ENCODE assay signal across 8 mouse cellular contexts in the genomic region with DNA sequence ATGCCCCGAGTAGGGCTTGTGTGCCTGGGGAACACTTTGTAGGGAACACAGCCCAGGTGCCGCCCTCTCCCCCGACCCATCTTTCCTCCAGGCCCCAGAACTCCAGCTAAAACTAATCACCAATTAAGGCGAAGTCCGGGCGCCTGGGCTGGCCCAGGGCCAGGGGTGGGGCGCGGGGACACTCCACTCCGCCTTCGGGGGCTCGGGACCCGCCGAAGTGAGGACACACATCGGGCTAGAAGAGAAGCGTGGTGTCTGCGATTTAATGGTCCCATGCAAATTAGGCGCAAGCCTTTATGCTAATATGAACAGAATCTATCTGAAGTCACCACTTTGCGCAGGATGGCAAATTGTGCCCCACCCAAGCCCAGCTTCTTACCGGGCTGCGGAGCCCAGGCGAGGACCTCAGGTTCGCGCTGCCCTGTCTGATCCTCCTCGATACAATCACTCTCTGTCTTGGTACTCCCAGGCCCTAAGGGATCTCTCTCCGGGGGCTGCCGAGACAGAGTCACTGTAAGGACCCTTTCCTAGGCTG. TPM values are rescaled to one million over a fixed set of nuclear protein-coding genes. Genes with fewer than 3 reads are reported as not detected.
DNase-seq lines count a peak whose midpoint lies in the region; ATAC-seq lines count a peak whose summit lies in the region.

No protein-coding gene starts in this region.

- ATAC-seq in kidney, embryonic 16.5 days (ENCODE audit: low FRiP score, low TSS enrichment): peak; percentile 7
- ATAC-seq in megakaryocyte-erythroid progenitor cell, adult 5-6 weeks (replicated peaks; ENCODE audit: low FRiP score, low TSS enrichment, poor library complexity, severe bottlenecking): peak; percentile 69

- DNase-seq in right cerebral cortex, postnatal 25 days: peak; percentile 31
- no peak for DNase-seq in right cerebral cortex, adult 2 months (ENCODE audit: low spot score in 2 of 2)
- DNase-seq in cerebellum, postnatal 14 days: peak; percentile 64 to 66
- DNase-seq in heart, adult 18-20 months: peak; percentile 58 to 73
- peak; percentile 51 for DNase-seq in testis, postnatal 14 days (ENCODE audit: low spot score)
- DNase-seq in left cerebral cortex, adult 11 months (ENCODE audit: low spot score): no peak

- no peaks in the 10 kb centered on the region for H3K9me3 ChIP-seq in kidney, embryonic 16.5 days (ENCODE audit: low read length)

- peak overlapping the region; percentile 93 for H3K27ac ChIP-seq in kidney, embryonic 16.5 days (ENCODE audit: low read length)

- no peaks in the 10 kb centered on the region for H3K27me3 ChIP-seq in kidney, embryonic 16.5 days (ENCODE audit: insufficient read depth, low read length)

- H3K9ac ChIP-seq in kidney, embryonic 16.5 days (replicated peaks; ENCODE audit: low read length): peak overlapping the region; percentile 80

- H3K4me1 ChIP-seq in kidney, embryonic 16.5 days (ENCODE audit: insufficient read depth, low read length): peaks cover 42% of the 10 kb centered on the region

- peak overlapping the region; percentile 69 for H3K4me3 ChIP-seq in kidney, embryonic 16.5 days (ENCODE audit: low read length)

- peak overlapping the region; percentile 96 for H3K4me2 ChIP-seq in kidney, embryonic 16.5 days (replicated peaks; ENCODE audit: low read depth, low read length)

- H3K36me3 ChIP-seq in kidney, embryonic 16.5 days (ENCODE audit: insufficient read depth, low read length): peaks cover 18% of the 10 kb centered on the region

- WGBS in kidney, embryonic 16.5 days: 0% methylated on average over 25 of the region's 26 CpGs

RNA-seq across cellular contexts. Expression of gene Arhgef25, which starts 0.7 kb away (rescaled TPM):
- total RNA-seq in heart, adult 18-20 months (2021): 10 to 100 TPM in 1 of 2 experiments, 1 to 10 TPM in 1; 8.9 to 10.1 TPM
- polyA plus RNA-seq in kidney, embryonic 16.5 days (2015; fragmentation: Nextera tagmentation; extraction: Ambion mirVana): 47.8 and 53.8 TPM in 2 replicates
- total RNA-seq in megakaryocyte-erythroid progenitor cell, adult 5-6 weeks (2014; fragmentation: Nextera tagmentation): 22.7 and 46.0 TPM in 2 replicates
- total RNA-seq in megakaryocyte-erythroid progenitor cell, adult 5-6 weeks (2017): 35.4 and 35.7 TPM in 2 replicates

RNA-seq across cellular contexts. Expression of gene Dtx3, which starts 6.3 kb away (rescaled TPM):
- 10 to 100 TPM; 18.1 to 21.2 TPM for total RNA-seq in heart, adult 18-20 months (2021)
- 115 and 125 TPM in 2 replicates for polyA plus RNA-seq in kidney, embryonic 16.5 days (2015; fragmentation: Nextera tagmentation; extraction: Ambion mirVana)
- total RNA-seq in megakaryocyte-erythroid progenitor cell, adult 5-6 weeks (2014; fragmentation: Nextera tagmentation): 97.0 and 160 TPM in 2 replicates
- total RNA-seq in megakaryocyte-erythroid progenitor cell, adult 5-6 weeks (2017): 28.5 and 29.5 TPM in 2 replicates

RNA-seq across cellular contexts. Expression of gene Slc26a10, which starts 8.7 kb away (rescaled TPM):
- total RNA-seq in heart, adult 18-20 months (2021): 1 to 10 TPM; 8.0 to 9.2 TPM
- 2.7 and 4.4 TPM in 2 replicates for polyA plus RNA-seq in kidney, embryonic 16.5 days (2015; fragmentation: Nextera tagmentation; extraction: Ambion mirVana)
- 1.8 TPM in 1 of 2 replicates, not detected in the other for total RNA-seq in megakaryocyte-erythroid progenitor cell, adult 5-6 weeks (2014; fragmentation: Nextera tagmentation)
- total RNA-seq in megakaryocyte-erythroid progenitor cell, adult 5-6 weeks (2017): 1.8 TPM in 1 of 2 replicates, not detected in the other

RNA-seq across cellular contexts. Expression of gene Pip4k2c, which starts 22.2 kb away (rescaled TPM):
- total RNA-seq in heart, adult 18-20 months (2021): 10 to 100 TPM; 30.3 to 30.8 TPM
- polyA plus RNA-seq in kidney, embryonic 16.5 days (2015; fragmentation: Nextera tagmentation; extraction: Ambion mirVana): 50.9 and 52.2 TPM in 2 replicates
- 58.6 and 59.9 TPM in 2 replicates for total RNA-seq in megakaryocyte-erythroid progenitor cell, adult 5-6 weeks (2014; fragmentation: Nextera tagmentation)
- 28.0 and 35.3 TPM in 2 replicates for total RNA-seq in megakaryocyte-erythroid progenitor cell, adult 5-6 weeks (2017)

RNA-seq across cellular contexts. Expression of gene B4galnt1, which starts 24.2 kb away (rescaled TPM):
- 1 to 10 TPM; 1.8 to 7.9 TPM for total RNA-seq in heart, adult 18-20 months (2021)
- polyA plus RNA-seq in kidney, embryonic 16.5 days (2015; fragmentation: Nextera tagmentation; extraction: Ambion mirVana): 7.2 and 10.1 TPM in 2 replicates
- total RNA-seq in megakaryocyte-erythroid progenitor cell, adult 5-6 weeks (2014; fragmentation: Nextera tagmentation): 67.2 and 84.7 TPM in 2 replicates
- 18.5 and 23.3 TPM in 2 replicates for total RNA-seq in megakaryocyte-erythroid progenitor cell, adult 5-6 weeks (2017)

Comparison
In these comparisons a context has a peak if more than half of its experiments do, and no peak if none do; other contexts are left out.
1. DNase-seq: peak in right cerebral cortex, postnatal 25 days (single experiment), cerebellum, postnatal 14 days (2 of 2), heart, adult 18-20 months (2 of 2) and testis, postnatal 14 days (single experiment); none in right cerebral cortex, adult 2 months (0 of 2) and left cerebral cortex, adult 11 months (single experiment).